Mouse (Mus musculus): ENCODE results near the gene Cxcr2.
"Not testable (repeated sequence)": the region's sequence is repeated elsewhere in the genome, so short reads cannot be mapped to it uniquely, and the experiment has no call there.

Gene Cxcr2

DNA sequence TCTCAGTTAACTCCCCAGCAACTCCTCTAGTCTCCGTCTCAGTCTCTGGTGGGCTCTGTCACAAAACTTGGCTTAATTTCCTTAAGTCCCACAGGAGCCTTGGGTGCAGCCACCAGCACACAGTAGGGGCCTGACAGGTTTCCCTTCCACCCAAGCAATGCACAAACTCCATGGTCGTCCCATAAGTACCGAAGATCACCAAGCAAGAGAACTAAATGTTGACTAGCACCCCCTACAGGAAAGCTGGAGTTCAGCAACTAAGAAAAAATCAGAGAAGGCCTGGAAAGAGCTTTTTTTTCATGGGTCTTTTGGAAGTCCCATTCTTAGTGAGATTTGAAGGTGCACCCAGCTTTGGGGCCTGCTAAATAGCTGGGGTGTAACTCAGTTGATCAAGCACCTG, 14.4 kb upstream of the Cxcr2 start:
- DNase-seq (ENCODE audit: low read depth, low spot score) = no peak

DNA sequence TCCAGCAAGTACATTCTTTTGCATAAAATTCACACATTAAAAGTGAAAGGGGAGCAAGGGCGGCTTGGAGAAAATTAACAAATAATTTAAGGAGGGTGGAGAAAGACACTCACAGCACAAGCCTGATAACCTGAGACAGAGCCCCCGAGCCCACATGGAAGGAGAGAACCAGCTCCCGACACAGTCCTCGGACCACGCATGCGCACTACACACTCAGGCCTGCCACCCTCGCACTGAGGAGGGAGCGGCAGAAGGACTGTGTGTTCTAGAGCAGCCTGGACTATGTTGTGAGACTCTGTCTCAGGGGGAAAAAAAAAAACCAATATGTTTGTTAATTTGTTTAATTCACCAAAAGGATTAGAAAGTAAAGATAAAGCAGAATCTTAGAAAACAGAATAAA, 12.0 kb upstream of the Cxcr2 start:
- no peak for DNase-seq (ENCODE audit: low read depth, low spot score)

DNA sequence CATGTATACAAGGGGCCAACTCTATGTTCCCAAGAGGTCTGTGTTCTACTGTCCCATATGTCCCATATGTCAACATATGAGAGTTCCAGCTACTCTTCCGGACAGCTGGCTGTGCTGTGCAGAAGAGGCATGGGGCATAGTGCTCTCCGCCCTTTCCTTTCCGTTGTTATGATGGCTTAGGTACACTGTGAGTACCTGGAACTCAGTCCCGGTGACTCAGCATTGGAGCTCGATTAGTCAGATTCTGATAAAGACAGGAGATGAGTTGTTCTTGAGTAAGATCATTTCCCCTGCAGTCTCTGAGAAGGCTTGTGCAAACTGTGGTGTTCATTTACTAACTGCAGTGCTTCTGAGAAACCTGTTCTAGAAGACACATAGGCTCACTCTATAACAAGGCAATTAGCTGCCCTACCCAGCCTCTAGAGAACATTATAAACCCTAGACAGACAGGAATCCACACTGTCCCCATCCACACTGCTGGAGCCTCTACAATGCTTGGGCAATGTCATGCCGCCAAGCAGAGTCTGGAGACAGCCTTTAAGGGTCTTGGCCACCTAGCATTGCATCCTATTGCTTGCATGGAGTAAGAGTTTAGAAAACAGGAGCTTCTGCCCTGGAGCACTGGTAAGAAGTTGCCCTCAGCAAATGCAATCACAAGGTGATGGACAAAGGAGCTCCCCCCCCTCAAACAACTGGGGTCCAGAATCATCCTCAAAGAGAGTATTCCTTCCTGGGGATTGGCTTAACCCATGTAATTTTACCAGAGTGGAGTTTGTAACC, 4.5 kb upstream of the Cxcr2 start:
- DNase-seq (ENCODE audit: low read depth, low spot score) = no peak

DNA sequence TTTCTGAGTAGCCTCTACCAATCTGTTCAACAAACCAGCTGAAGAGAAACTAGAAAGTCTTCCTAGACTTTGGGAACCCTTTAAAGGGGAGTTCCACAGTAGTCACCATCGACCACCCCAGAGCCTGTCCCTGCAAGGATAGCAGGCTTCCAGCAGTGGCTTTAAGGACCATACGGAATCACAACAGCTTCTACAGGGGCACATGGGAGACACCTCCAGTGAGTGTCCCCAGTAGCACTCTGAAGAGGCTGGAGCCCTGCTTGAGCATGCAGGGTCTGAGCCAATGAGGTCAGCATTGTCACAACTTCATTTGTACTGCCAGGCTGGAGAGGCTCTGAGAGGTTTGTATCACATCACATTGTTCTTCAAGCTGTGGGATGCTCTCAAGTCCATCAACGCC, 3.7 kb upstream of the Cxcr2 start:
- no peak for DNase-seq (ENCODE audit: low read depth, low spot score)

DNA sequence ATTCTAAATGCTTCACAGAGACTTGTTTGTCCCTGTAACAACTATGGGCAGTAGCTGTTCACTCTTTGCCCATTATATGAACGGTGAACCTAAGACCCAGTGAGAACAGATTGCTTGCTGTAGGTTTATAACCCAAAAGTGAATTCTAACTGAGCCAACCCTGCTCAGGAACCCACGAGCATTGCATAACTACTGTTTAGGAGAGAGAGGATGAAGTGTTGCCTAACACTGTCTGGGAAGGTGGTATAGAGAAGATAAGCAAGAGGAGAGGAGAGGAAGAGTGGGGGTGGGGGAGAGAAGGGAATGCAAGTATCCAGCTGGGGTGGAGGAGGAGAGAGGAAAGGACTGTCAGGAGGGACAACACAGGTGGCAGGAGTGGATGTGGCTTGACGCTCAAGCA, 2.7 kb upstream of the Cxcr2 start:
- DNase-seq (ENCODE audit: low read depth, low spot score) = no peak

DNA sequence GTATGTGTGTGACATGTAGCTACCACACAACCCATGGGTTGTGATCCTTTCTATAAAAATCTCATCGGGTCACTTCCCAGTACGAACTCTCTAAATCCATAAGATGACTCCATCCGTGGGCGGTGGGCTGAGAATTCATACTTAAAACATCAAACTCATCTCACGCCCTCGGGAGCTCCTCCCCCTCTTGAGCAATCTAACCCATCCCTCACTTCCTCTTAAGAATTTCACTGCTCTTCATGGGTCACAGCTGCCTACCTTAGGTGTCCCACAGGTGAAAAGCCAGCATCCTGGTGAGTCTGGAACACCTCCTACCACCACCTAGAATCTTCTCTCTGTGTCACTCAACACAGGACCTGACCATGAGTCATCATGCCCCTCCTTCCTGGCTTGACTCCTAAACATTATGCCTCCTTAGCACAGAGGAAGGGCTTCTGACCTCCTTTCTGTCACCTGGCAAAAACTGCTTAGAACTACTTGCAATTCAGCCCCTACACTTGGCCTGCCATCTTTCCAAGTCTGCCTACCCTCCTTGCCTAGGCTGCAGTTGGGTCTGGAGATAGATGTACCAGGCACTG, 1.7 kb downstream of the Cxcr2 start:
- no peak for DNase-seq (ENCODE audit: low read depth, low spot score)

DNA sequence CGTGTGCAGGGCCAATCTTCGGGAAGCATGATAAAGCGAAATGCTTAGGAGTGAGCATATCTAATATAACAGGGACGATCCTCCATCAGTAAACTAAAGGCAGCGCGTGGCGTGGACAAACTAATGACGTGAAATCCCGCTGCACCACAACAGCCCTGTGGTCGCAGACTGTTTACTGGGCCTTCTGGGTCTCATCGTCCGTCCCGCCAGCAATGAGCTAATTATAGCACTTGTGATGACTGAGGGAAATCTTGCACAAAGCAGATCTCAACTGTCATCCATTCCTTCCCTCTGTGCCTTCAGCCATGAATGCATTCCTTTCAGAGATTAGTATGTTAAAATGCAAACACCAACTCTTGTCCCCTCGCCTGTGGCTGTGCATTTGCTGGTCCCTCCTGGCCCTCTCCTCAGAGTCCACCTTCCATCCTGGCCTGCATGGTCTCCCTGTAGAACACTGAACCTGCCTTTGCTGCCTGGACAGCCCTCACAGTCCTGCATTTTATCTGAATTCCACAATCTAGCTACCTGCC, 2.7 kb downstream of the Cxcr2 start:
- no peak for DNase-seq (ENCODE audit: low read depth, low spot score)

DNA sequence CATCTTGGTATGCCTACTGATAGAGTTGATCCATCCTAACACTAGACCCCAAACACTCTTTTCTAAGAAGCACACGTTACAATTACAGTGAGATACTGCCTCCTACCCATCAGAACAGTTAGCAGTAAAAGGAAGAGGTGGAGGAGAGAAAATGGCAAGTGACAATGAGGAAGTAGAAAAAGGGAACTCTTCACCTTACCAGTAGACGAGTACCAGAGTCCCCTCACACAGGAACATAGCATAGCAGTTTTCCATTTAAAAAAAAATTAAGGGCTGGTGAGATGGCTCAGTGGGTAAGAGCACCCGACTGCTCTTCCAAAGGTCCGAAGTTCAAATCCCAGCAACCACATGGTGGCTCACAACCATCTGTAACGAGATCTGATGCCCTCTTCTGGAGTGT, 5.8 kb downstream of the Cxcr2 start:
- not testable (repeated sequence) for DNase-seq (ENCODE audit: low read depth, low spot score)

DNA sequence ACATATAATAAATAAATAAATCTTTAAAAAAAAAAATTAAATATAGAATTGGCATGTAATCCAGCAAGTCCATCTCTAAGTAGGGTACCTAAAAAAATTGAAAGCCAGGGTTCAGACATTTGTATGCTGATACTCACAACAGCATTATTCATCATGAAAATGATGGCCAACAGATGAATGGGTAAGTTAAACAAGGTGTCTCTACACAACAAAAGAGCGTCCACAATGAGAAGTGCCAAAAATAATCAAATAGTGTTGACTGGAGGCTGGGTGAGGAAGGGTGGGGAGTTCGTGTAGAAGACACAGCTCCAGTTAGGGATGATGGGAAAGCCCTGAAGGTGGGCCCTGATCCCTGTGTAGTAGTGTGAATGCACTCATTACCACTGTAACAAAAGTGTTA, 6.2 kb downstream of the Cxcr2 start:
- no peak for DNase-seq (ENCODE audit: low read depth, low spot score)

DNA sequence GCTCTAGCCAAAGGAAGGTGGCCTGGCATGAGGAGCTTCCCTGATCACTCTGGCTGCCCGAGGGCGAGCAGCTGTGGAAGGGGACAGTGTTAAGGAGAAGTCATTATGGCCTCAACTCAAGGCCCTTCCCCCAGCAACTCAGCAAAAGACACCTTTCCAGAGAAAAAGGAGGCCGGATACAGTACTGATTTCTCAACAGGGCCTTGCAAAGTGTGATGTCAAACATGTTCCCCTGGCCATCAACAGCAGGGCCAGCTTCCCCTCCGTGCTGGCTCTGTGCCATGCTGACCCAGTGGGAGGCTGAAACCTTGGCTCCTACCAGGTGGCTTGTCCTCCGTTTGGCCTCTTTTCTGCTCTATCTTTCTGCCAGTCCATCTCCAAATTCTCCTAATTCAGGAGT, 13.3 kb downstream of the Cxcr2 start:
- DNase-seq (ENCODE audit: low read depth, low spot score) = no peak

DNA sequence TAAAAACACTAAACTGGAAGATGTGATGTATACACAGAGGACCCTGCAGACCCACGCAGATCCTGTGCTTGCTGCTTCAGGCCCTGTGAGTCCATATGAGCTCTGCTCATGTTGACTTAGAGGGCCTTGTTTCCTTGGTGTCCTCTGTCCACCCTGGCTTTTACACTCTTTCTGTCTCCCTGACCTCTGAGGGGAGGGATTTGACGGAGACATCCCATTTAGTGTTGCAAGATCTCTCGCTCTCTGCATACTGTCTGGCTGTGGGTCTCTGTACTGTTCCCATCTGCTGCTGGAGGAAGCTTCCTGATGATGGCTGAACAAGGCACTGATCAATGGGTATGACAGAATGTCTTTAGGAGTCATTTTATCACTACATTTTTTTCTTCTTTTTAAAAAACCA, 15.9 kb downstream of the Cxcr2 start:
- no peak for DNase-seq (ENCODE audit: low read depth, low spot score)

DNA sequence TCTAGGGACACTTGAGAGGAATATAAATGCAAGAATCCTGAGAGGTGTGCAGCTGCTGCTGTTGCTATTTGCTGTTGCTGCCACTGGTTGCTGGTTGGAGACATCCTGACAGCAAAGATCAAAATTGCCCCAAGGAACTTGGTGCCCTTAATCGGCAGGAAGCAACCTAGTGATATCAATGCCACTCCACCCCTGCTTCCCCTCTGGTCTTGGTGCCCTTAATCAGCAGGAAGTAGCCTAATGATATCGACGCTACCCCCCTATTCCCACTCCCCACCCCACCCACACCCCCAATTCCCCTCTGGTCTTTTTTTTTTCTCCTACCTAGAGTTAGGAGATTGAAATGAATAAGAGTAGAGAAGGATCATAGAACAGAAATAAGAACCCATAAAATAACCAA, 18.9 kb downstream of the Cxcr2 start:
- no peak for DNase-seq (ENCODE audit: low read depth, low spot score)

DNA sequence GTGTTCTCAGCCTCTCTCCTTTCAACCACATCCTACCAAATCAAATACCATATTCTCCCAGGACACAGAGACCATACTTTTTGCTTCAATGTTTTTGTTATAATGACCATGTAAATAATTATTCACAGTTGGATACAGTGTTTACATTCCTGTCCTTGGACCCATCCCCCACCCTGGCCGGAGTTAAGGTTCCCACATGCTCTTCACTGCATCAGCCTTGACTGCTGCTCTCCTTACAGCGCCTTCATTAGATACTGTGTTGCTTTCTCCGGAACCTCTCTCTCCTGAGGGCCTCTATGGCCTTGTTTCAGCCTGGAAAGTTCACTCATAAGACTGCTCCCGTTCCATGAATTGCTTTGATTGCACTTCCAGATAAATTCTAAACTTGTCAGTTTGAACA, 21.9 kb downstream of the Cxcr2 start:
- no peak for DNase-seq (ENCODE audit: low read depth, low spot score)

DNA sequence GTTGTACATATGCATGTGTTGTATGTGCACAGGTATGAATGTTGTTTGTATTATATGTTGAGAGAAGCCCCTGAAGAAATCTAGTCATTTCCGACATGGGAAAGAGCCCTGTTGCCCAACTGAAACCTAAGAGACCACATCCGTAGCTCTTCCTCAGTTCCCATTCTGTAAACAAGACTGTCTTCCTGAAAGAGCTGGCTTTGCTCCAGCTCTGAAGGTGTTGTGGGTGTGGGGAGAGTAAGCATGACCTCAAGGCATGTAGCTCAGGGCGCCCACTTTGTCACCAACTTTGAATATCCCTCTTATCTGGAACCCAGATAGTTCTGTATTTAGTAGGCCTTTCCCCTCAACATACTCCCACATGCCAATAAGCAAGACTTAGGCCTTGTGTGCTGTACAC, 24.8 kb downstream of the Cxcr2 start:
- DNase-seq (ENCODE audit: low read depth, low spot score) = peak; percentile 43

DNA sequence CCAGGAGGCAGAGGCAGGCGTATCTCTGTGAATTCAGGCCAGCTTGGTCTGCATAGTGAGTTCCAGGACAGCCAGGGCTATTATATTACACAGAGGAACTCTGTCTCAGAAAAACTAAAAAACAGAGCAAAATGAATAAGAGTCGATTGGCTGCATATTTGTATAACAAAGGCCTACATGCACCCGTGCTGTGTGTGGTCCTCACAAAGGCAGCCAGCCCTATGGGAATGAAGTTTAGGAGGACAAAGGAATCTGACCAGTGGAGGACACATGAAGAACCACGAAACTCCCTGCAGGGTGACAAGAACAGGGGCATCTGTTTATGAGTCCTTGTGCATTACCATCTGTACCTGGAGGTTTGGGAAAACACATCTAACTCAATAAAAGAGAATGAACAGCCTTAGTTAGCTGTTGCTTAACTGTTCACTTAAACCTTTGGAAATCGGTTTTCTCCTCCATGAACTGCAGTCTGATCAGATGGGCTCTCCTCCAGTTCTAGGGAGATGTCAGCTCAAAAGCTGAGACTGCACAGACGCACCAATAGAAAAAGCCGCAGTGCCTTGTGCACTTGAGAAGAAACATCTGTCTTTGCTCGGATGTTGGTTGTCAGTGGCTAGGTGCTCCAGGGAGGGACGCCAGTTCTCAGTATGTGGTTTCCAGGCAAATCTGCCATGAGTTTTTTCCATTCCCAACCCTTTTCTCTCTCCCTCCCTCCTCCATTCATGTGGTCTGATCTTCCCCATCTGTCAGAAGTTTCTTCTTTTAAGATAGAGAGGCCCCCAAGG, 26.0 kb downstream of the Cxcr2 start:
- DNase-seq (ENCODE audit: low read depth, low spot score) = no peak

DNA sequence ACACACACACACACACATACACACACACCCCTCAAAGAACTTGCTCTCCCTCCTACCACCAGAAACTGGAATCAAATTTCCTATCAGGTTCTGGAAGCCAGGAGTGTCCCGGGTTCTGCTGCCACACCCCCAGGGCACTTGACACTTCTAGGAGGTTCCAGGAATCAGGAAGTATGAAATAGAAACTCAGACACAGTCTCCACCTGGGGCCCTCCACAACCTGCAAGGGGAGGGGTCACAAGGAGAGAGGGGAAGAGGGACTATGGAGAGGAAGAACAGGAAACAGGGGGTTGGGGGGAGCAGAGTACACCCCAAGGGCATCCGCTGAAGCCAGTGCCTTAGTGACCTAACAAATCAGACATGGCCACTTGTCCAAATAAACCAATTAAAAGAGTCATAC, 27.7 kb downstream of the Cxcr2 start:
- no peak for DNase-seq (ENCODE audit: low read depth, low spot score)

DNA sequence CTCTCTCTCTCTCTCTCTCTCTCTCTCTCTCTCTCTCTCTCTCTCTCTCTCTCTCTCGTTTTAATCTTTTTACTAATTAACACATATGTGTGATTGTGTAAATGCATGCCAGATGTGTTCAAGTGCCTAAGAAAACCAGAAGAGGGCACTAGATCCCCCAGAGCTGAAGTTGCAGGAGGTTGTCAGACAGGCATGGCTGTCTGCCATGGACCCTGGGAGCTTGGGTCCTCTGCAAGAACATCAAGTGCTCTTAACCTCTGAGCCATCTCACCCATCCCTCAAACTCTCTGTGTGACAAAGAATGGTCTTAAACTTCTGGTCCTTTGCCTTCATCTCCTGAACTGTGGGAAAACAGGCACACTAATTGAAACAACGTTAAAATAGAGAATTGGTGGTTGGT, 29.2 kb downstream of the Cxcr2 start:
- no peak for DNase-seq (ENCODE audit: low read depth, low spot score)

DNA sequence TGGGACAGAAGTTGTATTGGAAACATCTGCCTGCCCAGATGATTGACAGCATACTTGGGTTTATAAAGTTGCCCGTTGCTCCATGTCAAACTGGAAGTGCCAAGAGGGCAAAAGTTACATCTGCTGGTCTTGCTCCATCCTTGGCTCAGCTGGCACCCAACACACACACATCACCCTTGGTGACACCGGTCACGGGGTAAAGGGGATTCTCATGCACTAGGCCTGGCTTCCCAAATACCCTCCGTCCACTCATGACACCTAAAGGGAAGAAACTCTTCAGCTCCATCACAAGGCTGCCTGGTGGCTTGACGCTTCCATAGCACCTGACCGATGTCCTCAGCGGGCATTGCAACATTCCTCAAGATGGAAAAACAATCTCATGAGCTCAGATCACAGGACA, 36.7 kb downstream of the Cxcr2 start:
- DNase-seq (ENCODE audit: low read depth, low spot score) = no peak

DNA sequence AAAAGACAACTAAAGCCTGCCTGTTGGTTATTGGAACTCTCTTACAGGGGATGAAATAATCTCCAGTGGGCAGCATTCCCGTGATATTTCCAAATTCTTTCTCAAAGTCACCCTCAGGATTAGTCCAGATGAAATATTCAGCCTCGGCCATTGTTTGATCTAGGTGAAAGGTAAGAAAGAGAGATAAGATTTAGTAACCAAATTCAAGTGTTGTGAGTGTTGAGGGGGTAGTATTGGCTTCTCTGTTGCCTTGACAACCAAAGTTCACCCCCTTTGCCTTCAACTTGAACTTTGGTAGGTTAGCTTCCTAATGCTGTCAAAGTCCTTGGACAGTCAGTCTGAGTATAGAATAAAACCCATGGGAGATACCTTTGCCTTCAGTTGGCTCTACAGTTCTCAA, 38.9 kb downstream of the Cxcr2 start:
- no peak for DNase-seq (ENCODE audit: low read depth, low spot score)

DNA sequence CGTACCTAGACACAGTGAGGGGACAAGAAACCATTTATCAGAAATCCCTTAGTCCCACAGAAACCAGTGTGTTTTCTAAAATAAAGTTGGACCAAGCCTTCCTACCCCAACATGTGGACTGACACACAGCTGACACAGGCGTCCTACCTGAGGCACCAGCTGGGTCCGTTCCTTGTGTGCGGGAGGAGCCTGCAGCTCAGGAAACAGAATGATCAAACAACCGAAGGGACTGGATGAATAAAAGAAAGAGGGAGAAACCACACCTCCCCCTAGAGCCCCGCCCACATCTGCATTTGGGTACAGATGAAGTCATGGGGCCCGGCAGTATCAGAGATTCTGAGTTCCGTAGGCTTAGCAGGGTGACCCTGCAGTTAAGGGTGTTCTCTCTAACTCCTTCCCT, 40.7 kb downstream of the Cxcr2 start, which contains the start of gene Cxcr1:
Gene Cxcr1, minus strand, starts transcription at position 187 of the 400 bp plus-strand sequence.
- peak; percentile 37 for DNase-seq (ENCODE audit: low read depth, low spot score)

DNA sequence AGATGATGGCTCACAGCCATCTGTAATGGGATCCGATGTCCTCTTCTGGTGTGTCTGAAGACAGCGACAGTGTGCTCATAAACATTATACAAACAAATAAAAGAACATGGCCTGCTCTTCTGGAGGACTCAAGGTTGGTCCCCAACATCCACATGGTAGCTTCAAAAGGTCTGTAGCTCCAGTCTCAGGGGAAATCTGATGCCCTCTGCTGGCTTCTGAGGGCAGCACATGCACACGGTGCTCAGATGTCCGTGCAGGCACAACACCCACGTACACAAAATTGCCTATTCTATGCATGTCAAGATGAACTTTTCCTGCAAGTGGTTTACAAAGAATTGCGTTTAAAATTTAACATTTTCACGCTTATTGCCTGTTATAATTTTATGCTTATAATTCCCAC, 42.2 kb downstream of the Cxcr2 start:
- peak; percentile 63 for DNase-seq (ENCODE audit: low read depth, low spot score)

DNA sequence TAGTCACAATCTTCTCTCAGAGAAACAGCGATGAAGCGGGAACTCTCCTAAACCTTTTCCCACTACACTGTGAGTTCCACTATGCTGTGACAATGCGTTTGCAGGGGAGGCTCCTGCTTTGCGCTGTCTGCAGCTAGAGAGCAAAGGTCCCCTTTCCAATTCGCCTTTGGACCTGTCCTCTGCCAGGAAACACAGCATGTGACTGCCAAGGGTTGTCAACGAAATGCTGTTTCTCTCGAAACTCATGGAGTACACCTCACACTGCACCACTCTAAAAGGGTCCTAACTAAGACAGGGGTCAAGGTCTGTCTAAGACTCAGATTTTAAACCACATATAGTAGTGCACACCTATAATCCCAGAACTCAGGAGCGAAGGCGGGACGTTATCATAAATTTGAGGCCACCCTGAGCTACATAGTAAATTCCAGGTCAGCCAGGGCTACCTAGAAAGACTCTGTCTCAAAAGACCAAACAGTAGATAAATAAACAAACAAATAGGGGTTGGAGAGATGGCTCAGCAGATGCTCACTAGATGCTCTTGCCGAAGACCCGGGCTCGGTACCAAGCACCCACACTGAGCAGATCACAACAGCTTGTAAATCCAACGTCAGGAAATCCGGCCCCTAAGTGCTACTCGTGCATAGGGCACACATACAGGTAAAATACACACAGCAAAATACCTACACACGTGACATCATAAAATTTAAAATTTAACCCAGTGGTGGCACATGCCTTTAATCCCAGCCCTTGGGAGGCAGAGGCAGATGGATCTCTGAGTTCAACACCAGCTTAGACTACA, 43.0 kb downstream of the Cxcr2 start:
- DNase-seq (ENCODE audit: low read depth, low spot score) = no peak
